19 mouse cellular contexts compared by ENCODE assay signal in the genomic region with DNA sequence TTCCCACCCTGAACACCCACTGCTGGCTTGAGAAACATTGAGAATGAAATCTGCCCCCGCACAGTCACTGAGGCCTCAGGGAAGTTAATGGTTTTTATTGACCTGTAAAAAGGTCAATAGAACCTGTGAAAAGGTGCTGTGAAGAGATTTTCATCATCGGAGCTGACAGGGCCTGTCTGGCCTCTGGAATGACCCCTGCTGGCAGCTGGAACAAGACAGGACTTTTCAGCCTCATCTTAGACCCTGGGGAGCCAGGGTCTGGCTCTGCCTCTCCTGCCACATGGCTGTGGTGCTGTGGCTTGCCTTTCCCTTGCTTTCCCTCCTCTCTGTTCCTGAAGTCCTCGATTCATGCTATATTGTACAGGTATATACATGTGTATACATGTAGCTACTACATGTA.
A peak's percentile ranks its signal among the peaks of the same experiment; 100 is the strongest.
DNase-seq lines count a peak whose midpoint lies in the region; ATAC-seq lines count a peak whose summit lies in the region.
"Had no signal": no experiment of that assay in that cellular context is flagged by ENCODE, and none has a peak within 500 bp of the region (broad histone marks: within the 10 kb centered on the region; RNA-seq: fewer than 3 reads in every experiment).

No protein-coding gene starts in this region.

- peak; percentile 43 for DNase-seq in heart, adult 11 months
- DNase-seq in heart, adult 8-10 months (ENCODE audit: low spot score) = no peak
- DNase-seq in limb, embryonic 10.5 days (ENCODE audit: low spot score) = no peak
- DNase-seq in retina, embryonic 14.5 days (ENCODE audit: low spot score) = peak; percentile 13
- DNase-seq in retina, postnatal 1 day = no peak
- DNase-seq in natural killer cell, adult 2 months (ENCODE audit: low spot score in 2 of 2) = no peak
- DNase-seq: adrenal gland, postnatal 25 days; cerebellum, adult 18-20 months; heart, postnatal 36 days; kidney, adult 8-10 months; kidney, postnatal 36 days; right cerebral cortex, postnatal 25 days; thymus, adult 18-20 months; thymus, postnatal 4 days had no signal

- 0 out of 2 replicates have a peak, but pooled peaks have one; percentile 24 for ATAC-seq in limb, embryonic 13.5 days (ENCODE audit: low FRiP score, low read depth)
- ATAC-seq: forebrain, embryonic 15.5 days had no signal

- 24% methylated on average over 3 of the region's 3 CpGs for WGBS in limb, embryonic 13.5 days
- WGBS in limb, embryonic 10.5 days = 38% methylated on average over 3 of the region's 3 CpGs

- H3K36me3 ChIP-seq in limb, embryonic 13.5 days = no peaks in the 10 kb centered on the region
- H3K36me3 ChIP-seq in limb, embryonic 10.5 days = no peaks in the 10 kb centered on the region
- H3K36me3 ChIP-seq: forebrain, embryonic 15.5 days had no signal

- no peak overlapping the region for H3K4me3 ChIP-seq in limb, embryonic 13.5 days
- no peak overlapping the region for H3K4me3 ChIP-seq in limb, embryonic 10.5 days
- H3K4me3 ChIP-seq: forebrain, embryonic 15.5 days had no signal

- peaks cover 18% of the 10 kb centered on the region for H3K4me1 ChIP-seq in limb, embryonic 13.5 days
- H3K4me1 ChIP-seq in limb, embryonic 10.5 days = peaks cover 29% of the 10 kb centered on the region

- H3K27me3 ChIP-seq in limb, embryonic 13.5 days = no peaks in the 10 kb centered on the region
- H3K27me3 ChIP-seq in limb, embryonic 10.5 days (ENCODE audit: low read depth, poor library complexity, severe bottlenecking) = no peaks in the 10 kb centered on the region
- H3K27me3 ChIP-seq: CH12.LX; forebrain, embryonic 15.5 days had no signal

- H3K9me3 ChIP-seq in limb, embryonic 13.5 days = no peaks in the 10 kb centered on the region
- H3K9me3 ChIP-seq in limb, embryonic 10.5 days (replicated peaks) = no peaks in the 10 kb centered on the region
- H3K9me3 ChIP-seq: forebrain, embryonic 15.5 days had no signal

- no peak overlapping the region for H3K4me2 ChIP-seq in limb, embryonic 13.5 days (replicated peaks)
- H3K4me2 ChIP-seq: forebrain, embryonic 15.5 days had no signal

- no peak overlapping the region for H3K9ac ChIP-seq in limb, embryonic 13.5 days
- H3K9ac ChIP-seq: forebrain, embryonic 15.5 days; liver, embryonic 14.5 days had no signal

- H3K27ac ChIP-seq in limb, embryonic 13.5 days = no peak overlapping the region
- no peak overlapping the region for H3K27ac ChIP-seq in limb, embryonic 10.5 days
- H3K27ac ChIP-seq: forebrain, embryonic 15.5 days; liver, embryonic 14.5 days; macrophage had no signal

Comparison
In these comparisons a context has a peak if more than half of its experiments do, and no peak if none do; other contexts are left out.
1. DNase-seq: peak in heart, adult 11 months (single experiment) and retina, embryonic 14.5 days (single experiment); none in heart, adult 8-10 months (single experiment), limb, embryonic 10.5 days (single experiment), retina, postnatal 1 day (single experiment) and natural killer cell, adult 2 months (0 of 2).